Mouse (Mus musculus) retina, postnatal 7 days (tissue): Measurements from ENCODE around the gene Btbd7.

Experiments used
- DNase-seq: peaks from one replicate; pipeline ENCODE4 v3.0.0-alpha.2; 2012; ENCODE audit warnings: low read depth, low spot score

Btbd7 gene

GRCm38 (mm10) chr12:102730798-102731619 lies 147.3 kb downstream of the Btbd7 start:
- no peak for DNase-seq
